Mouse (Mus musculus) ES-Bruce4 (cell line): ENCODE data around the gene Cpe.

Experiments used
- CTCF ChIP-seq: IDR thresholded peaks from one replicate; pipeline ENCODE4 v1.8.1; 2011; ENCODE audit warnings: low read depth, low read length
- POLR2A ChIP-seq: IDR thresholded peaks from one replicate; pipeline ENCODE4 v1.8.1; 2011; ENCODE audit warnings: low read length; ENCODE audit not compliant: insufficient read depth

- no peak for TF ChIP-seq CTCF
- TF ChIP-seq POLR2A: no peak
Observed at GRCm38 (mm10) chr8:64691591-64692401, 1.1 kb downstream of the Cpe start.
